Mouse (Mus musculus) urinary bladder, postnatal 25 days (tissue): ENCODE data around the gene Arhgdia.
A peak's percentile ranks its signal among the peaks of the same experiment; 100 is the strongest.
"Not testable (repeated sequence)": the region's sequence is repeated elsewhere in the genome, so short reads cannot be mapped to it uniquely, and the experiment has no call there.

Source experiments
- DNase-seq: peaks from one replicate; pipeline ENCODE4 v3.0.0; 2022; ENCODE audit warnings: low spot score

The Arhgdia gene

DNA sequence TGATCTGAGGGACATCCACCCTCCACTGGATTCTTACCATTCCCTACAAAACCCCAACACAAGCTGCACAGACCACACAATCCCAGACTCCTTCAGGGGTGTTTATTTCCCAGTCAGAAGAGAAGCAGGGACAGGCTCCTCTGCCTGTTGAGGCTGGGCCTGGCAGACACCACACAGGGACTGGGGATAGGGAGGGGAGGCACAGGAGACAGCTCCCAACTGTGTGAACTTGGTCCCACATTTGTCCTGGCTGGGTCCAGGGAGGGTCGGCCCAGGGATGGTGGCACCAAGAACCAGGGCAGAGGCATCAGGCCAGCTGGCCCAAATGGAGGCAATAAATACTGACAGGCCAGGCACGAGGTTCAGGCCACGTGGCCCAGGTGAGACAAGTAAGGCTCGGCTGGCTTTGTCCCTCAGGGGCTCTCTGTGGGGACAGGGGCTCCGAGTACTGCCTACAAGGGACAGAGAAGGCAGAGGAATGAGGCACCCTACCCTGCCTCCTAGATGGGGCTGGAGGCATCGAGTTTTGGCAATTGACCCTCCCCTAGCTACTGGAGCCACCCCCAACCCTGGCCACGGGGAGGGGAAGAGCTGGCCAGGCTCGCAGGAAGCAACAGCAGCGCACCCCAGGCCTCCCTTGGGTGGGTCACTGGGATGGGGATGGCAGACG is 3.3 kb downstream of the Arhgdia start:
- no peak for DNase-seq

DNA sequence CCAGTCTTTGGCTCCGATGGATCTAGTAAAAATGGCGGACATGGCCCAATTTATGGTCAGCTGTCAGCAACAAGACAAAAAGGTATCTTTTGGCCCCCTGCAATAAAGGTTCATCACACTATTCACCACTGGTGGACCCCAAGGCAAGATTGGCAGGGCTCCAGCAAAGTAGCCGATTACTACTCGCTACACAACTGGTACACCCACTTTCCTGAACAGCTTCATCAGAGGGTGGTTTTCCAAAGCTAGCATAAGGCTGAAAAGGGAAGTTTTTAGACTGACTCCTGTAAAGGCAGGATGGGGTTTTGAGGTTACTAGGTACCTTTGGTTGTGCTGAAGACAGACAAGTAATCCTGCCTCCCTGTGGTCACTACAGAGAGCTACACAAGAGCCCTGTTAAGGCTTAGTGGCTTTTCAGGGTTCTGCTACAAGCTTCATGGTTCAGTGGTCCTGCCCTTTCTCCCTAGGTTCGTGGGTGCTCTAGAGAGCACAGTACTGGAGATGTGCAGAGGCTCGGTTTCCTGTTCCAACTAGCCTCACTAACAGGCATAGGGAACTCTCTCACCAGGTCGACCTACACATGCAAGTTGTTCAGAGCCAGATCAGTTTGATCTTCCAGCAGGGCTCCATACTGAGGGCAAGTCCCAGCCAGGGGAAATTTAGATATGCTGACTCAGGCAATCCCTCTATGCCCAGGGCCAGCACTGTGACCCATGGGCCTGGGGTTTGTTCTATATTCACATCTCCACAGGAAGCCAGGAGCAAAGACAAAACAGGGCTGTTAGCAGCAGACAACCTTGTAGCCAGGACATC is 4.0 kb downstream of the Arhgdia start:
- no peak for DNase-seq

DNA sequence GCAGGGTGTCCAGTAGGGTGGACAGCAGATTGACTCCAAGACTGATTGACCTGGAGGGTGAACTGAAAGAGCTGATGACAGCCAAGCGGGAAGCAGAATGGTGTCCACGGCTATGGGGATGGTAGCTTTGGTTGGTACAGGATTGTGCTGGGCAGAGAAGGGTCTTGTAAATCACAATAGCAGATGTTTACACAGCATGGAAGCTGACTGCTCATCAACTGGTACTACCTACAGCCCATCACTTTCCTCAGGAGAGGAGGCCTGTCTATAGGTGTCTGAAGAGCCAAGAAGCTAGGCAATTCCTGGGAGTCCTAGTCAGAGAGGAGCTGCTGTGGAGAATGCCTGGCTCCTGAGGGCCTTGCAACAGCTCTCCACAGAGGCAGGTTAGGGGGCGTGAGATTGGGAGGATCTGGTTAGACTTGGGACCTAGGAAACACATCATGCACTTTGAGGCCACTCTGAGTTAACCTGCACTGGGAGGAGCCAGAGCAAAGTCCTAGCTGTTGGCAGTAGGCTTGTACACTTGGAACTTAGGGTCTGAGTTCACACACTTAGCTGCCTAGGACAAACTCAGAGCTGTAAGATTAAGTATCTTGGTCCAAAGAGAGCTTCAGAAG is 5.0 kb downstream of the Arhgdia start:
- no peak for DNase-seq

DNA sequence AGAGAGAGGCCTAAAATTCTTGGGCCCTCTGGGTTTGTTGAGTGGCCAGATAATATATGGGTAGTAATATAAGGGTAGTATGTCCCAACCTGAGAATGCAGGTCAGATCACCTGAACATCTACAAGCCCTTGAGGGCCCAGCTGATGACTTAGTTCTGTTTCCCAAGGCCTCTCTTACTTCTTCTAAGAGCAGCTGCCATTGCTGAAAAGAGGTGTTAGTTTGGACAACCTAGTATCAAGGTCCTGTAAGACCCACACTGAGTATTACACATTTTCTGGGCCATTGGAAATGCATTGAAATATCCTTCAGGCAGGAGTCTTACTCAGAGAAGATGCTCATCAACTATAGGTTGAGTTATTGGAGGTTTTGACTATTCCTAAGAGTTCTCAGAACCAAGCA is 5.5 kb downstream of the Arhgdia start:
- DNase-seq, result no peak

DNA sequence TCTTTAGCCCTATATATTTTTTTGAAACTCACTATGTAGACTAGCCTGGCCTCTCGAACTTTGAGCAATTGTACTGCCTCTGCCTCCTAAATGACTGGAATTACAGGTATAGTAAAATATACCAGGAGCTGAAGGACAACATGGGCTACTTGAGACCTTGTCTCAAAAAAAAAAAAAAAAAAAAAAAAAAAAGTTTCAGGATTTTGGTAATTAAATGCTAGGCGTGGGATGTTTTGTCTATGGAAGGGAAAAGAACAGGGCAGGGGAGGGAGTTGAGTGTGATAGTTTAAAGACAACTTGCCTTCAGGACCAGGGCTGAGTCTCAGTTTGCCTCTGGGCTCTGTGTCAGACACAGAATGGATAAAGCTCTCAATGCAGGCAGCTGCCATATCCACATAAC is 6.4 kb downstream of the Arhgdia start:
- DNase-seq, result no peak

DNA sequence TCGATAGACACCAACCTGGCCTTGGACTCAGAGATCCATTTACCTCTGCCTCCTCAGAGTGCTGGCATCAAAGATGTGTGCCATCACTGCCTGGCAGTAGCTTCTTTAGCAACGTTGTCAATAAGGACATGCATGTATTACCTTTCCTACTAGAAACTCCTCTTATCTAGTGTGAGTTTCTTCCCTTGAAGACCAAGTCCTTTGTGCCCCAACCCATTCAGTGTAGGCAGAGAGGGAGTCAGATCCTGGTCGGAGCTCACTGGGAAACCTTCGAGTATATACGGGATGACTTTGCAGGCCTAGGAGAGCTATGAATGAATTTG is 7.2 kb downstream of the Arhgdia start:
- DNase-seq, result no peak

DNA sequence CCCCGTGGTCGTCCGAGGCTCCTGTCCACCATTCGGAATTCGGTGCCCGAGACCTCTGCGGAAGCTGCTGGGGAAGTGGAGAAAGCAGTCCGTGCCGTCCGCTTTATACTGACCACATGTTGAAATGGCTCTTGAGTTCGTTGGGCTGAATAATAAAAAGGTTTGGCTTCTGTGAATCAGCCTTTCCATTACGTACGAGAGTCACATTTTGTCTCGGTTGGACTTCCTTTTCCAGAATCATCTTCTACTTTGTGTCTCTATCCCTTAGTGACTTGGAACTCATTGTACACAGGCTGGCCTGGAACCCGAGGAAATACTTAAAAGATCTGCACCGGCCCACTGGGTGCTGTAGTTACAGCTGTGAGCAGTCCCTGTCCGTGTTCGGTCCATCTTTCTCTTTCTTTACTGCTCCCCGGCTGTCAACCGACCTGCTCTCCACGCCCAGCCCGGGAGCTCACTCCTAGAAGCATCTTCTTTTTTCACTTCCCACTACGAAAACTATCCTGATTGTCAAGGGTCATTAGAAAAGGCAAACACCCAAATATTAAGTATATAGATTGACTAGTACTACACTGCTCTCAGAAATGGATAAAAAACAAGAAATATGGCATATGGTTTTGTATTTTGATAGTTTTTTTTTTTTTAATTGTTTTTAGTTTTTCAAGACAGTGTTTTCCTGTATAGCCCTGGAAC is 7.7 kb downstream of the Arhgdia start:
- no peak for DNase-seq

DNA sequence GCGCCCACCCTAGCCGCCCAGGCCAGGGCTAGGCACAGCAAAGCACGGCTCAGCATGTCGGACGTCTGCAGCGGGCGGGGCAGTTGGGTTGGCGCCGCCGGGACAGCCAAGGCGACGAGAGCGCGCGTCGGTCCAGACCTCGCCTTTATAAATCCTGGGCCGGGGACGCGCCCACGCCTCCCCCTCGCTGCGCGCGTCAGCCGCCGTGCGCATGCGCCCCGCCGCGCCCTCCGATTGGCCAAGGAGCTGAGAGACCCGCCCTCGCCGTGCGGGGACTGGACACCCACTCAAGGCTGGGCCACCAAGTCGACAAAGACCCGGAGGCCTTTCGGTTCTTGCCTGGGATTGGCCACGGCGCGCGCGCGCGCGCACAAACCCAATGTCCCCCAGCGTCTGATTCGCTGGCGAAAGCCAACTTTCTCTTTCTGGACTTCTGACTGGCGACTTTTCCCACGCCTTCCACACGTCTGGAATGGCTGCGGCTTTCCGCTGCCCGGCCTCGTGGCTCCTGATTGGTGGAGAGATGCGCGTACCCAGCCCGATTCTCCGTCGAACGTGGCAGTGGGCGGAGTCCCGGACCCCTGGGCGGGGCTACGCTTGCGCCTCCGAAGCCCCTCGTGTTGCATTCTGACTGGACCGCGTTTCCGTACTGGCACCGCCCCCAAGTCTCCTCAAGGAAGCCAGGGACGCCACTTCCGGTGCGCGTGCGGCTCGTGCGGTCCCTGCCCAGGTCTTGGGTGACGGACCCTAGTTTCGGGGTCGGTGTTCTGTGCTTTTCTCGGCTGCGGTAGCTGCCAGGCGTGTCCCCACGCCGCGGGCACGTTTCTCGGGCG is 8.5 kb downstream of the Arhgdia start, which contains the start of gene P4hb:
Gene P4hb (minus strand): TSS at position 502 of the 833 bp plus-strand sequence.
- peak; percentile 99 for DNase-seq

DNA sequence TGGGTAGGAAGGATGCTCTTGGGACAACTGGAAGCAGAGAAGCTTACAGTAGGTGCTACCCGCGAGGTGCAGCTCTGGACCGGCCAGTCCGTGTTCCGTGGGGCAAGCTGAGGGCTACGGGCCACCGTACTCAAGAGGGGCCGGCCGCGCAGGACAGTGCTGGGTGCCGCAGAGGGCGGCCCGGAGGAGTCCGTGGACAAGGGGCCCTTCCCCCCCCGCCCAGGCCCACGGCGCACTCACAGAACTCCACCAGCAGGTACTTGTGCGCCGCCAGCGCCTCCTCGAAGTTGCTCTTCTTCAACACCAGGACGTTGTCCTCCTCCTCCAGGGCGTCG is 9.0 kb downstream of the Arhgdia start:
- DNase-seq, result peak; percentile 32

DNA sequence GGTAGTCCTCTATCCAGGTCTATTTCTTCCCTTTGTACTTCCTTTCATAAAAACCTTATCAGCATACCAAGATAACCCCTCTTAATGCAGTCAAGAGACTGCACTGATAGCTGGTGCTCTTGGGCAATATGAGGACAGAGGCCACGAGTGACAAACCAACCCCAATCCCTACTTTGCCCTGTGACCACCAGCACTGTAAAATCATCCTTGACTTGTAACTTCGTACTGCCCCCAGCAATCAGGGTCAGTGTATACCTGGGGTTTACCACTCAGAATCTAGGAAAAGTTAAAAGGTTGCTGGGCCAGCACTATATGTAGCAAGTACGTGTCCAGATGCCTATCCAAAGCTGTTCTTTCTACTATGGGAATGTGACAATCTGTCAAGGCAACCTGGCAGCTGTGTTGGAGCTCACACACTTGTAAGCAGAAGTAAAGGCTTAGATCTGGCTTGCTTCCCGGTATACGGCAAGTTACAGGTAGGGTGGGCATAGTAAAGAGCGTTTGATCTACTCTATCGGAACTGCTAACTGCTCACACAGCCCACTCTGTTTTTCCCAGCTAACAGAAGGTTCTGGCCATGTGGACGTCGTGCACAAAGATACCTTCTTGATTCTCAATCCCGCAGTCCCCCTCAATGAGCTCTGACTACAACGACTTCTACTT is 9.5 kb downstream of the Arhgdia start:
- no peak for DNase-seq

DNA sequence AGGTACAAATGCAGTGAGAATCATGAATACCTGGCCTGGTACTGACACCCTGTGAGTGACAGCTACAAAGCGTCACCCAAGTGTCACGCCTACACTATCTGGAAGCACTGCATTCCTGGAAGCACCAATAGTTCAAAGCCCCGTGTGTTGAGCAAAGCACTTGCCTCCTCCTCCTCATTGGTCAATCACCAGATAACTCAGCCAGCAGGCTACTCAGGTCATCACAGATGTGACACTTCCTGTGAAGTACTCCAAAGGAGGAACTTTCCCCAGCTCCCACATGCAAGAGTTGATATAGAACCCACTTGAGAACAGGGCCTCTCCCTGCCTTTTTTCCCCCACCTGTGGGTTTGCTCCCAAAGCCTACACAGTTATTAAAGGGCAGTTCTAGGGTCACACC is 10.3 kb downstream of the Arhgdia start:
- DNase-seq, result no peak

DNA sequence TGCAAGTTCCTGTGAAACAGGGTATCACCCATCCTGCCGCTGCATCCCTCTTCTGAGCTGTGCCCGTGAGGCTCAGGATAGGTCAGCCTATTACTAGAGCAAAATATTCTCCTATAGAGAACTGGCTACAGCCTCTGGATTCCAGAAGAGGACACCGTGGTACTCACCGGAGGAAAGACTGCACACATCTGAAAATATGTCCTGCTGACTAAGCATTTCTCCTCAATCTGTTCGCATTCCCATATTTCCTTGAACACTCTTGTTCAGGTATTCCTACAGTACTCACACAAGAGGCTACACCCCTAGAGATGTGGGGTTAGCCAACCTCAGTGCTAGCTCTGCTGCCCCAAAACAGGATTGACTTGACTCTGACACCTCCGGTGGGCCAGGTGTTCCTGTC is 13.1 kb downstream of the Arhgdia start:
- DNase-seq, result no peak

DNA sequence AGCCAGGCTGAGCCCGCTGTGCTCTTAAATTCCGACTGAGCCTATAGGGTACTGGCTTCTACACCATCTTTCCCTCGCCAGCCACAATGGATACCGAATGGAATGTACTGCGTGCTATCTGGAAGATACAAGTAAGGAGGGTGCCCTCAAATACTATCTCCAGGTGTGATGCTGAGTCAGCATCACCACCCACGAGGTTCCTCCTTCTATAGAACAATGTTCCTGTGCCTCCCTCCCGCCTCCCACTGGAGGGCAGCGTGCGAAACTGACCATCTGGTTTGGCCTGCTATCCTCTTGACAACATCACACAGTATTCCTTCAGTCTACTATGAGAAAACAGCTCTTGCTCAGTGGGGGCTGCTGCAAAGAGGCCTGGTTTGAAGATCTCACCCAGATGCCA is 16.3 kb downstream of the Arhgdia start:
- no peak for DNase-seq

DNA sequence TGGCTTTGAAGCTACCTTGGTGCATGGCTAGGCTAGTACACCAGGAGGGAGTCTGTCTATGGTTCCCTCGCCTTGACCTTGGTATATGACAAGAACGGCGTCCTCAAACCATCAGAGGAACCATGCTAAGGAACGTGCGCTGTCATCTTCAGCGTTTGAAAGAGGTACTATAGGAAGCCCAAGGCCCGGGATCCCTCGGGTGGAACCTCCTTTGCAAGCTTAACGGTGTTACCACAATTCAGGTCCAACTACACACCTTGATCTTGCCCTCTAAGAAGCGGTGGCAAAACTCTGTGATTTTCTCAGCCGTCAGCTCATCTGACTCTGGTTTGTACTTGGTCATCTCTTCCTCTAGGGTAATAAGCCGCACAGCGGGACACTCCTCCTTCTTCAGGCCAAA is 18.5 kb downstream of the Arhgdia start:
- no peak for DNase-seq

DNA sequence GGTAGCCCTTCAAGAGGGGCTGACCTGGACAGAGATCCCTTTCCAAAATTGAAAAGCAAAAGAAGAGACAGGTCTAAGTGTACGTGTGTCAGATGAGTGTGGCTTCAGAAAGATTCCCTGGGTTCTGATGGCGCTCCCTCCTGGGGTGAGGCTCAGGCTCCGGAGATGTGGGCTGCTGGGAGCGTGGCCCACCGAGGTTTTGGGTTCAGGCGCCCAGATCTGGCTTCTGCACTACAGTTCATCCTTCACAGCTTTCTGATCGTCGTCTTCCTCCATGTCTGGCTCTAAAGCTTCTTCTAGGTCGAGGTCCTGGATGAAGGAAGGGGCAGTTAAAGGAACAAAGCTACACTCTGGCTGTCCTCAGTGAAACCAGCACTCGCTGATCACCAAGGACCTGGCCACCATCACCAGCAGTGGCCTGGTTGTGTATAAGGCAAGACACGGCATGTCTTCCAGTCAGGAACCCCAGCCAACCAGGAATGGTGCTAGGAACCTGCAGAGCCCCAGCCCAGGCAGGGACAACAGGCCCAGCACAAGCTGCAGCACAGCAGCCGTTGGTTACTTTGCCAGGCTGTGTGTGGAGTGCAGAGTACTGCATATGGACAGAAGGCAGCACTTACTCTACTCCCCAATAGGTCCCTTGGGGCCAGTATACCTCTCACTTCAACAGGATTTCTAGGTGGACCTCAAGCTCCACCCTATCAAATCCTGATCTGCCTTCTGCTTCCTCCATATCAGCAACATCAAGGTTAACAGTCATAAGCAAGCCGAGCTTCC is 20.3 kb downstream of the Arhgdia start:
- DNase-seq, result no peak

DNA sequence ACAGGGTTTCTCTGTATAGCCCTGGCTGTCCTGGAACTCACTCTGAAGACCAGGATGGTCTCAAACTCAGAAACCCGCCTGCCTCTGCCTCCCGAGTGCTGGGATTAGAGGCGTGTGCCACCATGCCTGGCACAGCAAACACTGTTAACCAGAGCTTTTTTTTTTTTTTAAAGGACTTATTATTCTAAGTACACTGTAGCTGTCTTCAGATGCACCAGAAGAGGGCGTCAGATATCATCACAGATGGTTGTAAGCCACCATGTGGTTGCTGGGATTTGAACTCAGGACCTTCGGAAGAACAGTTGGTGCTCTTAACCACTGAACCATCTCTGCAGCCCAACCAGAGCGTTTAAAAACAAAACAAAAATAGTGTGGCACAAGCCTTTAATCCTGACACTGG is 22.6 kb downstream of the Arhgdia start:
- DNase-seq, result not testable (repeated sequence)

DNA sequence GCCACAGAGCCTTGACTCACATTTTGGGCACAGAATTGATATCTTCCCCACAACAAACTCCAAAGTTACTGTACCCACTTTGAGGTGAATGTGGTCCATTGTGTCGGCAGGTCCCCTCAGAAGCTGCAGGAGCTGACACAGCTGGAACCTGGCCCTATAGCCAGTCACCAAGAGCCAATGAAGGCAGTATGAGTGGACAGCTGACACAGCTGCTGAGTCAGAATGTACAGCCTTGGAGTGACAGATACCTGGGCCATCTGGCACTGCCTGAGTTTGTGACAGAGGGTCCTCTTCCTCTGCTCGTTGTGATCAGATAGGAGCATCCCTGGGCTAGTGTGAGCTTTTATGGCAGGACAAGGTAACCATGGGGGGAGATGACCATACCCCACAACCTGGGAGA is 26.2 kb downstream of the Arhgdia start:
- DNase-seq, result no peak

DNA sequence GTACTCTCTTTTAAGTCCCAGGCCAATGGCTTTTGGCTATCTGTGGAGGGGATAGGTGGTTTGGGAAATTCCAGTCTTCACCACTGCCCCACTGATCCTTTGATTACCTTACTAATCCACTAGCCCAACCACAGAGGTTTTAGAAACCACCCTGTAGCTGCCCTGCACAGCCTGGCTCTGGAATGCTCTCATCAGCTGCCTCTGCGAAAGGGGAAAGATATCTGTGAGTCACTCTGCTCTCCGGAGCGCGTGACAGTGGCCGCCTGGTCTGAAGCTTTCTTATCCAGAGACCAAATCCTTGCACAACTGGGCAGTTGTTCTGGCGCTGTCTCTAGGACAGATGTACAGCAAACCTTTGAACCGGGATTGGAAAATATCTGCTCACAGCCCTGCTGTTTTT is 26.6 kb downstream of the Arhgdia start:
- DNase-seq, result no peak

DNA sequence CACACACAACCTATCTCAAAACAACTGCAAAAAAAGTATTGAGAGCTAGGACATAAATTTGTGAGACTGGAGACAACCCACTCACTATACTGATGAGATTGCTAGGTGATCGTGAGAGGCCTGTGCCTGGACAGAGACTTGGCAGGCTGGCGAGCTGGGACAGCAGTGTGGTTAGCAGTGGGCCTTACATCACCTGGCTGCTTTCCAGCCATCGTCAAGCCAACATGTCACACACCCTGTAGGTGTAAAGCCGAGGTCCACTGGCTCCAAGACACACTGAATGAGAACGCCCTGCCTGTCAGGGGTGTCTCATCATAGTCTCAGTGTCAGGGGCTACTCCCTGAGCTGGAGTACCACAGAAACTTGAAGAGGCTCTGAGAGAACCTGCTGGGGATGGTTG is 28.7 kb downstream of the Arhgdia start:
- no peak for DNase-seq

DNA sequence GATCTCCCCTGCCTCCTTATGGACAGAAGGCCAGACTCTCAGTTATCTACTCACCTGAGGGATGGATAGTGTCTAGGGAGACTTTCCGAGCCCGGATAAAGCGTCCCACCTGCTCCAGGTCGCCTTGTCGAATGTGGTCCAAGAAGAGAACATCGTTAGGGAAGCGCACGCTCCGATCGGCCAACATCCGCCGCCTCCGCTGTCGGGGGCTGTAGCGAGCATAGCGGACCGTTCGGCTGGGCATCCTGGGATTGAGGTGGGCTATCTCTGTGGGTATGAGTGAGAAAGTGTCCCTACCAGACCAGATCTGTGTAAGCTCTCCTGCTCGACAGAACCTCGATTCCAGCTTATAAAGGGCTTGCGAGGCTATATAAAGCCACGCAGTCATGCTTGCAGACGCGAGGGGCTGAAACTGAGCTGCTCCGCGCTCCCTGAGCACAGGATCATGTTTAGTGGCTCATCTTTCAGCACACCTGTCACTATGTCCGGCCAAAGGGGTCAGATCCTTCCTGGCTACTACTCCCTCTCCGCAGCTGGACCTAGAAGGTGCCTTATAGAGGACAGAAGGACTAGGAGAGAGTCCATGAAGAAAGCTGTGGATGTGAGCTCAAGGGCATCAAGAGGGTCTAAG is 30.5 kb downstream of the Arhgdia start, which contains the start of gene Ppp1r27:
Gene Ppp1r27 (minus strand): TSS at position 323 of the 631 bp plus-strand sequence.
- no peak for DNase-seq
